Mouse (Mus musculus) lung, adult 2 months (tissue): ENCODE data around the gene Vps11. TPM values are rescaled to one million over a fixed set of nuclear protein-coding genes. Genes with fewer than 3 reads are reported as not detected.
A peak's percentile ranks its signal among the peaks of the same experiment; 100 is the strongest.

Source experiments
- DNase-seq: peaks from one replicate; pipeline ENCODE4 v3.0.0; 2022
- H3K4me1 ChIP-seq: fragments of 200-500 bp; 2 replicates; pipeline ENCODE4 v1.6.1; 2011; ENCODE audit warnings: low read length; ENCODE audit not compliant: control insufficient read depth, insufficient read depth
- H3K4me3 ChIP-seq: fragments of 200-500 bp; replicated peaks from 2 replicates; pipeline ENCODE3; 2011; ENCODE audit warnings: low read depth, mild to moderate bottlenecking, control low read depth, low read length; ENCODE audit errors: extremely low read depth
- CTCF ChIP-seq: fragments of 200-500 bp; IDR thresholded peaks from 2 replicates; pipeline ENCODE4 v1.5.1; 2011; ENCODE audit warnings: mild to moderate bottlenecking, low read length, control low read depth; ENCODE audit not compliant: insufficient read depth
- POLR2A ChIP-seq: fragments of 200-500 bp; IDR thresholded peaks from 2 replicates; pipeline ENCODE4 v1.6.1; 2011; ENCODE audit warnings: low read depth, mild to moderate bottlenecking, control low read depth, low read length, borderline replicate concordance; ENCODE audit errors: extremely low read depth
- WGBS: fragments of 180-500 bp; shearing (Covaris S2); methylation state at CpG from one replicate; pipeline ENCODE4 v1.1.7; 2018; 5-methylcytosine and 5-hydroxymethylcytosine counted together
- polyA plus RNA-seq: library from polyadenylated mRNA; depleted of rRNA; stranded (reverse); fragments of >200 nt; gene quantifications from 2 replicates; pipeline ENCODE4 v1.2.3, GENCODE M21; 2012

Gene Vps11
- polyA plus RNA-seq, 1 experiment = 30.2 TPM

- Histone ChIP-seq H3K4me3 (no peak overlapping the region), H3K4me1 (no peaks in the 10 kb centered on the region)
- DNase-seq = no peak
- TF ChIP-seq CTCF = no peak
- no peak for TF ChIP-seq POLR2A
- 81% methylated on average over 9 of the region's 9 CpGs for WGBS
Observed at GRCm38 (mm10) chr9:44398551-44398950, 37.1 kb upstream of the Vps11 start.

GRCm38 (mm10) chr9:44398087-44398486, 36.6 kb upstream of the Vps11 start:
- DNase-seq = no peak
- 34% methylated on average over 4 of the region's 4 CpGs for WGBS

GRCm38 (mm10) chr9:44396684-44397411, 35.4 kb upstream of the Vps11 start, which contains the start of gene Slc37a4:
Gene Slc37a4, plus strand, starts transcription at chr9:44396852.
- TF ChIP-seq POLR2A (peak; percentile 89; the same call in 1 of the 2 replicates), CTCF (no peak)
- Histone ChIP-seq H3K4me3 (peak within 1 kb of the TSS; percentile 72), H3K4me1 (no peaks in the 10 kb centered on the region)
- DNase-seq = peak; percentile 96
- under 1% methylated on average over 43 of the region's 43 CpGs for WGBS

More at GRCm38 (mm10) chr9:44398087-44398486, 36.6 kb upstream of the Vps11 start:
- H3K4me1 ChIP-seq = no peaks in the 10 kb centered on the region
- H3K4me3 ChIP-seq = no peak overlapping the region
- TF ChIP-seq POLR2A (no peak), CTCF (no peak)

- peak; percentile 65 for DNase-seq
- WGBS = 20% methylated on average over 4 of the region's 4 CpGs
- TF ChIP-seq POLR2A = no peak
- peak; percentile 80 for TF ChIP-seq CTCF
Observed at GRCm38 (mm10) chr9:44391466-44391865, 30.0 kb upstream of the Vps11 start.

GRCm38 (mm10) chr9:44389273-44389672, 27.8 kb upstream of the Vps11 start:
- 53% methylated on average over 8 of the region's 8 CpGs for WGBS

More at GRCm38 (mm10) chr9:44391466-44391865, 30.0 kb upstream of the Vps11 start:
- no peak overlapping the region for H3K4me3 ChIP-seq
- H3K4me1 ChIP-seq = no peaks in the 10 kb centered on the region

GRCm38 (mm10) chr9:44387221-44387620, 25.8 kb upstream of the Vps11 start:
- Histone ChIP-seq H3K4me1 (no peaks in the 10 kb centered on the region), H3K4me3 (no peak overlapping the region)
- TF ChIP-seq CTCF = no peak
- TF ChIP-seq POLR2A = no peak
- DNase-seq = no peak
- WGBS = 81% methylated on average over 3 of the region's 3 CpGs

More at GRCm38 (mm10) chr9:44389273-44389672, 27.8 kb upstream of the Vps11 start:
- Histone ChIP-seq H3K4me3 (no peak overlapping the region), H3K4me1 (no peaks in the 10 kb centered on the region)
- TF ChIP-seq POLR2A (no peak), CTCF (peak; percentile 86)
- peak; percentile 39 for DNase-seq

GRCm38 (mm10) chr9:44384596-44384995, 23.1 kb upstream of the Vps11 start:
- no peak for TF ChIP-seq CTCF
- no peak for TF ChIP-seq POLR2A
- no peak overlapping the region for H3K4me3 ChIP-seq
- peaks cover 9% of the 10 kb centered on the region for H3K4me1 ChIP-seq
- DNase-seq = no peak
- 88% methylated on average over 13 of the region's 13 CpGs for WGBS

GRCm38 (mm10) chr9:44379862-44380261, 18.4 kb upstream of the Vps11 start:
- no peak for TF ChIP-seq POLR2A
- no peak for TF ChIP-seq CTCF

GRCm38 (mm10) chr9:44379054-44379834, 17.8 kb upstream of the Vps11 start, which contains the start of gene Hyou1:
Gene Hyou1, plus strand, starts transcription at chr9:44379490.
- Histone ChIP-seq H3K4me3 (peak within 1 kb of the TSS; percentile 93), H3K4me1 (peaks cover 9% of the 10 kb centered on the region)
- DNase-seq = peak; percentile 100
- under 1% methylated on average over 83 of the region's 83 CpGs for WGBS
- TF ChIP-seq POLR2A (peak; percentile 82; the same call in 1 of the 2 replicates), CTCF (no peak)

More at GRCm38 (mm10) chr9:44379862-44380261, 18.4 kb upstream of the Vps11 start:
- Histone ChIP-seq H3K4me1 (peaks cover 9% of the 10 kb centered on the region), H3K4me3 (peak overlapping the region; percentile 93)
- WGBS = 3% methylated on average over 15 of the region's 15 CpGs
- no peak for DNase-seq
